Mouse (Mus musculus) B cell, adult 2 months (primary cell): Measurements from ENCODE around the gene Fuk.
A peak's percentile ranks its signal among the peaks of the same experiment; 100 is the strongest.
"Not testable (repeated sequence)": the region's sequence is repeated elsewhere in the genome, so short reads cannot be mapped to it uniquely, and the experiment has no call there.

Source experiments
- DNase-seq, 2 experiments: peaks; one replicate each; pipeline ENCODE4 v3.0.0; 2022

Fuk gene

GRCm38 (mm10) chr8:110918460-110918859, 16.2 kb upstream of the Fuk start:
- DNase-seq = peak; percentile 55 to 67

GRCm38 (mm10) chr8:110918027-110918426, 15.7 kb upstream of the Fuk start:
- no peak for DNase-seq

- DNase-seq = no peak
Measured at GRCm38 (mm10) chr8:110917415-110917814, 15.1 kb upstream of the Fuk start.

GRCm38 (mm10) chr8:110911576-110912570, 9.6 kb upstream of the Fuk start:
- DNase-seq = no peak

- not testable (repeated sequence) for DNase-seq
Measured at GRCm38 (mm10) chr8:110909850-110910249, 7.6 kb upstream of the Fuk start.

GRCm38 (mm10) chr8:110906682-110907081, 4.4 kb upstream of the Fuk start:
- no peak for DNase-seq

GRCm38 (mm10) chr8:110905404-110905803, 3.1 kb upstream of the Fuk start:
- DNase-seq = no peak

- no peak for DNase-seq
Measured at GRCm38 (mm10) chr8:110902579-110902965, 284 bp upstream of the Fuk start.

- DNase-seq = no peak
Measured at GRCm38 (mm10) chr8:110901056-110901455, 1.2 kb downstream of the Fuk start.

- no peak for DNase-seq
Measured at GRCm38 (mm10) chr8:110897495-110897894, 4.8 kb downstream of the Fuk start.

GRCm38 (mm10) chr8:110895812-110896211, 6.5 kb downstream of the Fuk start:
- no peak for DNase-seq

- no peak for DNase-seq
Measured at GRCm38 (mm10) chr8:110895254-110895653, 7.0 kb downstream of the Fuk start.

- no peak for DNase-seq
Measured at GRCm38 (mm10) chr8:110894851-110895250, 7.4 kb downstream of the Fuk start.

- DNase-seq = no peak
Measured at GRCm38 (mm10) chr8:110892913-110893312, 9.4 kb downstream of the Fuk start.

GRCm38 (mm10) chr8:110892040-110892439, 10.2 kb downstream of the Fuk start:
- DNase-seq = no peak

- no peak for DNase-seq
Measured at GRCm38 (mm10) chr8:110889904-110890470, 12.3 kb downstream of the Fuk start.

- DNase-seq = no peak
Measured at GRCm38 (mm10) chr8:110888860-110889259, 13.4 kb downstream of the Fuk start.

- DNase-seq = no peak
Measured at GRCm38 (mm10) chr8:110888441-110888840, 13.8 kb downstream of the Fuk start.

- DNase-seq = no peak
Measured at GRCm38 (mm10) chr8:110887551-110887950, 14.7 kb downstream of the Fuk start.

- DNase-seq = no peak
Measured at GRCm38 (mm10) chr8:110886634-110887033, 15.7 kb downstream of the Fuk start.

GRCm38 (mm10) chr8:110883824-110884223, 18.5 kb downstream of the Fuk start:
- DNase-seq = no peak

GRCm38 (mm10) chr8:110881741-110882310, 20.5 kb downstream of the Fuk start:
- DNase-seq = no peak

GRCm38 (mm10) chr8:110877862-110878261, 24.4 kb downstream of the Fuk start:
- no peak for DNase-seq

- DNase-seq = no peak
Measured at GRCm38 (mm10) chr8:110870501-110870900, 31.8 kb downstream of the Fuk start.
